Mouse (Mus musculus): Measurements from ENCODE around the gene Ivl.

DNA sequence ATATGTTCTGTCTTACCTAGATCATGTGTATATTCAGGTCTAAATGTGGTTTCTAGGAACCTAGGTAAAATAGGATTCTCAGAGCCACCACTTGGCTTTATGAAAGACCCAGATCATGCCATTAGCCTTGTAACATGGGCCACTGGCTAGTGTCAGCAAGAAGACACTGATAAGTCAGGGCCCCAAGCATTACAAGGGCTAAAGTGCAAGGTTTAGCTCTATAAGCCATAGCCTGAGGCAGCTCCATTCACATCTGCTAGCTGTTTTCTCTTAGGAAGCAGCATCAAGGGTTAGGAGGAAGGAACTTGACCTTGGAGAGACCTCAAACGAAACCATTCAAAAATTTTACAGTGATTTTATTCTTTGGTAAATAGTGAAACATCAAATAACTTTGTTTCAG lies 11.5 kb upstream of the Ivl start:
- TF ChIP-seq CTCF (IDR thresholded peaks at IDR 0.05; ENCODE audit: low read depth), result no peak
- no peak for TF ChIP-seq EP300 (IDR thresholded peaks at IDR 0.05; ENCODE audit: low read depth)
